Mouse (Mus musculus) midbrain, embryonic 14.5 days (tissue): ENCODE results near the gene Spo11. TPM values are rescaled to one million over a fixed set of nuclear protein-coding genes. Genes with fewer than 3 reads are reported as not detected.

ENCODE experiments used
- polyA plus RNA-seq: library from polyadenylated mRNA; unstranded; fragments of >200 nt; fragmentation: Nextera tagmentation; extraction: Ambion mirVana; gene quantifications from 2 replicates; pipeline ENCODE4 v1.2.1, GENCODE M21; 2014

Gene Spo11
- polyA plus RNA-seq, 1 experiment from 2014 or later: 0.68 TPM

Other genes with a start within 250 kb of the Spo11 start
- gene Bmp7, start 37.4 kb upstream of the Spo11 start, polyA plus RNA-seq: 3.1 and 13.2 TPM in 2 replicates
- gene Rae1, start 22.4 kb downstream of the Spo11 start, polyA plus RNA-seq: 115 and 127 TPM in 2 replicates
- gene Rbm38, start 42.8 kb downstream of the Spo11 start, polyA plus RNA-seq: 17.1 and 18.8 TPM in 2 replicates
- gene Ctcfl, start 141.8 kb downstream of the Spo11 start, polyA plus RNA-seq: not detected in 2 replicates
- not detected in 2 replicates for gene Pck1, start 175.3 kb downstream of the Spo11 start, polyA plus RNA-seq
- 1.7 TPM in 1 of 2 replicates, not detected in the other for gene Zbp1, start 241.2 kb downstream of the Spo11 start, polyA plus RNA-seq